Mouse (Mus musculus): ENCODE measurements at regions not wholly inside any gene's neighbourhood (a gene's known extent, or its start where the extent isn't known, plus 50 kb on each side); places are given as distances from the start of the nearest gene placed in this dataset.

- no peak for TF ChIP-seq POLR2A (IDR thresholded peaks at IDR 0.05; ENCODE audit: control insufficient read depth in 1 of 2, insufficient read depth in 1 of 2, low read depth in 1 of 2, low read length in 2 of 2, poor library complexity in 1 of 2)
- no peak for TF ChIP-seq CTCF (IDR thresholded peaks at IDR 0.05 in 2 of 3, conservative IDR thresholded peaks at IDR 0.05 in 1 of 3; ENCODE audit: control insufficient read depth in 1 of 3, insufficient read depth in 1 of 3, low read depth in 2 of 3, low read length in 3 of 3, poor library complexity in 1 of 3, severe bottlenecking in 1 of 3)
- TF ChIP-seq EP300 (IDR thresholded peaks at IDR 0.05; ENCODE audit: low read depth in 1 of 2, low read length in 2 of 2): no peak
- TF ChIP-seq ZMIZ1 (IDR thresholded peaks at IDR 0.05; ENCODE audit: low read depth, low read length): no peak
- no peak for TF ChIP-seq MXI1 (IDR thresholded peaks at IDR 0.05; ENCODE audit: low read depth, low read length)
- TF ChIP-seq POLR2AphosphoS5 (IDR thresholded peaks at IDR 0.05; ENCODE audit: borderline replicate concordance, low read depth, low read length): no peak
- TF ChIP-seq USF2 (IDR thresholded peaks at IDR 0.05; ENCODE audit: borderline replicate concordance in 1 of 2, insufficient read depth in 1 of 2, low read depth in 1 of 2, low read length in 2 of 2): no peak
- TF ChIP-seq UBTF (IDR thresholded peaks at IDR 0.05; ENCODE audit: borderline replicate concordance, insufficient read depth, low read depth, low read length): no peak
- no peak for TF ChIP-seq ZNF384 (IDR thresholded peaks at IDR 0.05; ENCODE audit: low read depth, low read length)
- no peak for TF ChIP-seq NRF1 (IDR thresholded peaks at IDR 0.05; ENCODE audit: insufficient read depth, low read depth, low read length, poor library complexity, severe bottlenecking)
- no peak for TF ChIP-seq TBP (IDR thresholded peaks at IDR 0.05; ENCODE audit: low read depth, low read length)
- TF ChIP-seq SMC3 (IDR thresholded peaks at IDR 0.05; ENCODE audit: low read depth, low read length): no peak
Measured at GRCm38 (mm10) chr1:35973386-35973785, 94.8 kb upstream of the Hs6st1 start.
